Mouse (Mus musculus) thymus, adult 2 months (tissue): ENCODE data around the gene Htt.

Experiments
- CTCF ChIP-seq: fragments of 200-500 bp; IDR thresholded peaks from 2 replicates; pipeline ENCODE4 v1.5.1; 2012; ENCODE audit warnings: mild to moderate bottlenecking, control low read depth, low read length, moderate library complexity, borderline replicate concordance; ENCODE audit not compliant: control insufficient read depth, poor library complexity, insufficient read depth; ENCODE audit errors: extremely low read depth
- POLR2A ChIP-seq: fragments of 200-500 bp; IDR thresholded peaks from 2 replicates; pipeline ENCODE4 v1.6.1; 2012; ENCODE audit warnings: mild to moderate bottlenecking, low read length, control low read depth, moderate library complexity; ENCODE audit not compliant: control insufficient read depth, poor library complexity, insufficient read depth; ENCODE audit errors: extremely low read depth

DNA sequence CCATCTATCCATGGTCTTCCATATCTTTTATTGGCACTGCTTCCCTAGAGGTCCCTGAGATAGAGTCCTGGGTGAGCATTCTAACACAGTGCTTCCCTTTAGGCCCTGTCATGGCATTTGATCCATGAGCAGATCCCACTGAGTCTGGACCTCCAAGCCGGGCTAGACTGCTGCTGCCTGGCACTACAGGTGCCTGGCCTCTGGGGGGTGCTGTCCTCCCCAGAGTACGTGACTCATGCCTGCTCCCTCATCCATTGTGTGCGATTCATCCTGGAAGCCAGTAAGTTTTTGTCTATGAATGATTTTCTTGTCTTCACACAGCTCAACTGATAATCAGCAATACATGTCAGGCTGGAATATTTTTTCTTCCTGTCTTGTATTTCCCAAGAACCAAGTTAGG lies 123.7 kb downstream of the Htt start:
- TF ChIP-seq CTCF (no peak), POLR2A (no peak)
